ENCODE assay signal across 13 mouse cellular contexts in genomic region chr8:82374470-82374869, GRCm38 (mm10). TPM values are rescaled to one million over a fixed set of nuclear protein-coding genes. Genes with fewer than 3 reads are reported as not detected.
DNase-seq lines count a peak whose midpoint lies in the region; ATAC-seq lines count a peak whose summit lies in the region.
"Had no signal": no experiment of that assay in that cellular context is flagged by ENCODE, and none has a peak within 500 bp of the region (broad histone marks: within the 10 kb centered on the region; RNA-seq: fewer than 3 reads in every experiment).

No protein-coding gene starts in this region.

- H3K9me3 ChIP-seq in forebrain, embryonic 16.5 days (ENCODE audit: control insufficient read depth, low read length): no peaks in the 10 kb centered on the region
- no peaks in the 10 kb centered on the region for H3K9me3 ChIP-seq in forebrain, embryonic 11.5 days (ENCODE audit: control insufficient read depth, low read length)
- H3K9me3 ChIP-seq: forebrain, embryonic 12.5 days; limb, embryonic 15.5 days had no signal

- no peak overlapping the region for H3K4me2 ChIP-seq in forebrain, embryonic 16.5 days (ENCODE audit: low read length)
- no peak overlapping the region for H3K4me2 ChIP-seq in forebrain, embryonic 11.5 days (ENCODE audit: low read depth, low read length, severe bottlenecking)
- H3K4me2 ChIP-seq: forebrain, embryonic 12.5 days; limb, embryonic 15.5 days; midbrain, embryonic 11.5 days had no signal

- no peaks in the 10 kb centered on the region for H3K36me3 ChIP-seq in forebrain, embryonic 16.5 days (ENCODE audit: control insufficient read depth, insufficient read depth)
- no peaks in the 10 kb centered on the region for H3K36me3 ChIP-seq in forebrain, embryonic 11.5 days (ENCODE audit: control insufficient read depth, insufficient read depth, low read length)
- H3K36me3 ChIP-seq: forebrain, embryonic 12.5 days; limb, embryonic 15.5 days had no signal

- no peaks in the 10 kb centered on the region for H3K4me1 ChIP-seq in forebrain, embryonic 16.5 days (replicated peaks; ENCODE audit: control insufficient read depth, insufficient read depth, low read length)
- no peaks in the 10 kb centered on the region for H3K4me1 ChIP-seq in forebrain, embryonic 11.5 days (replicated peaks; ENCODE audit: control insufficient read depth, insufficient read depth, low read length)
- H3K4me1 ChIP-seq: forebrain, embryonic 12.5 days; limb, embryonic 15.5 days had no signal

- no peak overlapping the region for H3K4me3 ChIP-seq in forebrain, embryonic 16.5 days (replicated peaks; ENCODE audit: low read length)
- no peak overlapping the region for H3K4me3 ChIP-seq in forebrain, embryonic 11.5 days (ENCODE audit: low read depth, low read length)
- H3K4me3 ChIP-seq: forebrain, embryonic 12.5 days; limb, embryonic 15.5 days had no signal

- peak; percentile 47 for DNase-seq in 3T3-L1 (ENCODE audit: low read depth, low spot score)
- DNase-seq in 416B (ENCODE audit: low read depth): peak; percentile 79
- DNase-seq in left cerebral cortex, adult 11 months (ENCODE audit: low spot score): no peak
- no peak for DNase-seq in forebrain, embryonic 11.5 days (ENCODE audit: low spot score)
- DNase-seq: cerebellum, adult 18-20 months; lung, adult 2 months had no signal

- peak; percentile 96 for ATAC-seq in granulocyte monocyte progenitor cell, adult 5-6 weeks (replicated peaks; ENCODE audit: poor library complexity, severe bottlenecking)
- ATAC-seq in megakaryocyte progenitor cell, adult 5-6 weeks (replicated peaks; ENCODE audit: poor library complexity): peak; percentile 93
- ATAC-seq in forebrain, embryonic 16.5 days: no peak
- ATAC-seq in forebrain, embryonic 11.5 days (replicated peaks; ENCODE audit: low FRiP score): no peak
- ATAC-seq: hindbrain, postnatal 0 days had no signal

- no peak overlapping the region for H3K9ac ChIP-seq in forebrain, embryonic 16.5 days (replicated peaks; ENCODE audit: low read depth, low read length)
- H3K9ac ChIP-seq in forebrain, embryonic 11.5 days (ENCODE audit: low read length): no peak overlapping the region
- H3K9ac ChIP-seq: forebrain, embryonic 12.5 days; limb, embryonic 15.5 days had no signal

- 88% methylated on average over 4 of the region's 4 CpGs for WGBS in forebrain, embryonic 16.5 days
- 88% methylated on average over 4 of the region's 4 CpGs for WGBS in forebrain, embryonic 11.5 days

- no peak overlapping the region for H3K27ac ChIP-seq in forebrain, embryonic 16.5 days (ENCODE audit: low read length)
- H3K27ac ChIP-seq in forebrain, embryonic 11.5 days (ENCODE audit: low read depth, low read length): no peak overlapping the region
- H3K27ac ChIP-seq: forebrain, embryonic 12.5 days; hindbrain, postnatal 0 days; limb, embryonic 15.5 days had no signal

- H3K27me3 ChIP-seq in forebrain, embryonic 16.5 days (replicated peaks; ENCODE audit: control insufficient read depth, insufficient read depth, low read length): no peaks in the 10 kb centered on the region
- H3K27me3 ChIP-seq in forebrain, embryonic 11.5 days (ENCODE audit: control insufficient read depth, insufficient read depth, low read length): no peaks in the 10 kb centered on the region
- H3K27me3 ChIP-seq: forebrain, embryonic 12.5 days; limb, embryonic 15.5 days had no signal

RNA-seq across cellular contexts. Expression of gene Il15, which starts 28.6 kb away (rescaled TPM):
- total RNA-seq in granulocyte monocyte progenitor cell, adult 5-6 weeks (2014; fragmentation: Nextera tagmentation): 26.7 and 47.4 TPM in 2 replicates
- 18.5 and 20.7 TPM in 2 replicates for total RNA-seq in granulocyte monocyte progenitor cell, adult 5-6 weeks (2017)
- 29.4 and 34.9 TPM in 2 replicates for total RNA-seq in megakaryocyte progenitor cell, adult 5-6 weeks (2015)
- 26.2 and 27.1 TPM in 2 replicates for total RNA-seq in megakaryocyte progenitor cell, adult 5-6 weeks (2017)
- polyA plus RNA-seq in forebrain, embryonic 16.5 days (2015; fragmentation: Nextera tagmentation; extraction: Ambion mirVana): 0.76 and 1.6 TPM in 2 replicates
- polyA plus RNA-seq in forebrain, embryonic 11.5 days (2014; fragmentation: Nextera tagmentation; extraction: Ambion mirVana): 1.2 TPM in 2 replicates

Comparison
In these comparisons a context has a peak if more than half of its experiments do, and no peak if none do; other contexts are left out.
1. DNase-seq: peak in 3T3-L1 (single experiment) and 416B (single experiment); none in left cerebral cortex, adult 11 months (single experiment) and forebrain, embryonic 11.5 days (single experiment).
2. ATAC-seq: peak in granulocyte monocyte progenitor cell, adult 5-6 weeks (single experiment) and megakaryocyte progenitor cell, adult 5-6 weeks (single experiment); none in forebrain, embryonic 16.5 days (single experiment) and forebrain, embryonic 11.5 days (single experiment).